Mouse (Mus musculus): ENCODE data around the gene Tent5a. TPM values are rescaled to one million over a fixed set of nuclear protein-coding genes. Genes with fewer than 3 reads are reported as not detected.

Tent5a gene
- polyA plus RNA-seq (2016; fragmentation: Nextera tagmentation; extraction: Ambion mirVana), result 5.3 and 5.8 TPM in 2 replicates

DNA sequence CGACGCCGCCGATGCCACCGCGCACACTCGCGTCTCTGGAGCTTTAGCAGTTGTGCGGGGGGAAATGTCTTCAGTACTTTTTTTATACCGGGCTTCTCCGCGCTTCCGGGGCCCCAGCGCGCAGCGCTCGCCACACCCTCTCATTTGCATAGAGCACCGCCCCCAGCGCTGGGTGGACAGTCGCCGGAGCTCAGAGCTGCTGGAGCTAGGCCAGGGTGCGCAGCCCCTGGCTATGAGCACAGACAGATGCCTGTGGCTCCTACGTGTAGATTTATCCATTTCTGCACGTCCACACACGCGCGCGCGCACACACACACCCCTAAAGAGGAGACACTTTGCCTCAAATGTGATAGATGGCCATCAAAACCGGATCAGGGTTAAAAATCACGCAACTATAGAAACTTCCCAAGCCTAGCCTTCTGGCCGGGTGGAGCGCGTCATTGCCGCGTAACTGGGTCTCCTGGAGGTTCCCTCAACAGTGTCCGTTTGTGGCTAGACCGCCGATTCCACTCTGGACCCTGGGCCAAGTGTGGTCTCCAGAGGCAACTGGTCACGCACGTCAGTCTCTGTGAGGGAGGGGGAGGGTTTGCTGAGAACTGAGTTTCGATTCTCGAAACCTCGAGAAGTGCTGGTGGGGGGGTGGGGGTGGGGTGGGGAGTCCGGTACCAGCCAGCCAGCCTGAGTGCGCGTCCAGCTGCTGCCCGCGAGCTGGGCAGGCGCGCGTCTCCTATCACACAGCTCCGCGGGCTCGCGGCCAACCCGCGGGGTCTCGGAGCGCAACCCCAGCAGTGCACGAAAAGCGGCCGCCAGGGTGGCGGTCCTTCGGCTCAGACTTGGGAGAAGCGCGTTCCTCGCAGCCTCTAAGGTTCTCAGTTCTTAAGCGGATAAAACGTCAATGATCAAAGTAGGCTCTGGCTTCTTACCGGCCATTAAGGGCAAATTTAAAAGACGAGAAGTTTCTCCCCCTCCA, at the start of gene Tent5a:
Tent5a (minus strand) TSS at position 107 of the 970 bp plus-strand sequence.
- Histone ChIP-seq H3K27me3 (ENCODE audit: insufficient read depth, poor library complexity, severe bottlenecking) (0 out of 2 replicates have a peak, but pooled peaks cover 12% of the 10 kb centered on the region), H3K4me1 (0 out of 2 replicates have a peak, but pooled peaks cover 5% of the 10 kb centered on the region), H3K9me3 (no peaks in the 10 kb centered on the region), H3K4me3 (peak within 1 kb of the TSS; percentile 85), H3K36me3 (no peaks in the 10 kb centered on the region), H3K27ac (peak within 1 kb of the TSS; percentile 90)
- DNase-seq (ENCODE audit: low spot score), result peak; percentile 94
- under 1% methylated on average over 72 of the region's 72 CpGs for WGBS

DNA sequence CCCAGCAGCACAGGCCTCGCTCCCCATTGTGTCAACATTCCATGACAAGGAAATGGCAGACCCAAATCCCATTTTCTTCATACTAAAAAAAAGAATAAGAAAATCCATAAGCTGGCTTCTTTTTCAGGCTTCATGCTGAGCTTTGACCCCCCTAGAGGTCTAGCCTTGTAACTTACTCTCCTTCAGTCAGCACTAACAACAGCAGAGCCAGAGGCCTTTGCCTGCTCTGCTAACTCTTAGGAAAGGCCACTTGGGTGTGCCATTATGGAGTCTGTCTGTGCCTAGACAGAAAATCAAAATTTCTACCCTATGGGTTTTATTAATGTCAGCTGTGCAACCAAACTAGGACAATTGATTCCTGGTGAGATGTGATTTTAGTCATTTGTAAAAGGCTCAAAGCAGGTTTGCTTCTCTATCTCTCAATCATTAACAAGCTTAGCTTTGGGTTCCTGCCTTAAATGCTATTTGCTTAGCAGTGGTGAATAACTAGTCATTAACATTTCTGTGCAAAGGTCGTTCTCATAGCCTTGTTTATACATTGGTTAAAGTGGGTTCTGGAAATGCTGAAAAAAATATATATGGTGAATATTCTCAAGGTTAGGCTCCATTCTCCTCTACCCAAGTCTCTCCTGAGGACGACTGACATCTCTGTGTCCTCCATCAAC, 49.6 kb upstream of the Tent5a start:
- DNase-seq (ENCODE audit: low spot score), result no peak
- Histone ChIP-seq H3K27me3 (ENCODE audit: insufficient read depth, poor library complexity, severe bottlenecking) (no peaks in the 10 kb centered on the region), H3K36me3 (no peaks in the 10 kb centered on the region), H3K4me3 (no peak overlapping the region), H3K4me1 (peaks cover 9% of the 10 kb centered on the region; the same call in 1 of the 2 replicates), H3K9me3 (no peaks in the 10 kb centered on the region), H3K27ac (no peak overlapping the region)
- 82% methylated on average over 3 of the region's 3 CpGs for WGBS

DNA sequence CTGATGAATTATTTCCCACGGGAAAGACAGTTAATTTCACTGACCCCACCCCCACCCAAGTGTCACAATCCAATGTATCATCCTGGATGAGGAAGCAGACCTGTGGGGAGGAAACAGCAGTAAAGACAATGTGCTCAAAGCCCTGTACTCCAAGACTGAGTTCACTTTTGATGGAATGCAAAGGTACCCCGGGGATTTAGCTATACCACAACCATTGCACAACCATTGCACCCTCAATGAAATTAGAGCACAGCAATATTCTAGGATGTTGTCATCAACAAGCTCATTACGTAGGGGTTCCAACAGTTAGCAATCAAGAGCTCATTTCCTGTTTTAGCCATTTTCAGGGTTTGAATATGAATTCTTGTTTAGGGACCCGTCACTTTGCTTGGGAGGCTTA, 48.0 kb upstream of the Tent5a start:
- Histone ChIP-seq H3K4me1 (peaks cover 9% of the 10 kb centered on the region; the same call in 1 of the 2 replicates), H3K27me3 (ENCODE audit: insufficient read depth, poor library complexity, severe bottlenecking) (no peaks in the 10 kb centered on the region), H3K9me3 (no peaks in the 10 kb centered on the region), H3K4me3 (no peak overlapping the region), H3K36me3 (no peaks in the 10 kb centered on the region), H3K27ac (no peak overlapping the region)
- WGBS, result 76% methylated on average over 4 of the region's 4 CpGs
- no peak for DNase-seq (ENCODE audit: low spot score)

DNA sequence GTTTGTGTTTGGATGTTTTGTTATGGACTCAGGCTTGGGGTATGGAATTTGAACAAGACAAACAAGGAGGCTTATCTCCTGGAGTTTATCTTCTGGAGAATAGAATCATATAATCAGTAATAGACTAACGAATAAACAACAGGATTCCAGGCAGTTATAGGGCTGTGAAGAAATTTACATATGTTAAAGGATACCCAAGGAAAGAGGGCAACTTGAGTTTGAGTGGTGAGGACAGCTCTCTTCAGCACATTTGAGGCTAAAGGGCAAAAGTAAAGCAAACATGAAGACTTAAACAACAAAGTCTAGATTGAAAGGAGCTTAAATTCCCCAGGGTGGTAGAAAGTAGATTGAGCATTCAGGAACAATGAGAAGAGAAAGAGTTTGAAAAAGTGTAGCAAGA, 44.9 kb upstream of the Tent5a start:
- WGBS, result 48% methylated on average over 1 of the region's 1 CpGs
- H3K4me3 ChIP-seq, result no peak overlapping the region

DNA sequence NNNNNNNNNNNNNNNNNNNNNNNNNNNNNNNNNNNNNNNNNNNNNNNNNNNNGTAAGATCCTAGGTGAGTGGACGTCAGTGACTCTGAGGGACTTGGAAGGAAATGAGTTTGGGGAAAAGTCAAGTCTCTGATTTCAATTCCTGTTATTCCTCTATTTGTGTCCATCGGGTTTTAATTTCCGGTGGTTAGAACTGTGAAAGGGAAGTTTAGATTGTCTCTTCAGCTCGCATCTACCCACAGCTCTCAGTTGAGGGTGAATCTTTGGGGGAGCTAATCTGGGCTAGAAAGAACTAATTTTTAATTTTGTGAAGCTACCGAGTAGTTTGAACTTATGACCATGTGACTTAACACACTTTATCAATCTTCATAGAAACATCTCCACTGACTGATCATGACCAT, 42.4 kb upstream of the Tent5a start:
- no peak overlapping the region for H3K4me3 ChIP-seq
- 81% methylated on average over 5 of the region's 5 CpGs for WGBS
- H3K4me1 ChIP-seq, result peaks cover under 1% of the 10 kb centered on the region; the same call in 1 of the 2 replicates
- no peaks in the 10 kb centered on the region for H3K36me3 ChIP-seq
- no peaks in the 10 kb centered on the region for H3K9me3 ChIP-seq
- no peak for DNase-seq (ENCODE audit: low spot score)
- H3K27me3 ChIP-seq (ENCODE audit: insufficient read depth, poor library complexity, severe bottlenecking), result no peaks in the 10 kb centered on the region
- no peak overlapping the region for H3K27ac ChIP-seq

More for the DNA sequence above, 44.9 kb upstream of the Tent5a start:
- Histone ChIP-seq H3K36me3 (no peaks in the 10 kb centered on the region), H3K9me3 (no peaks in the 10 kb centered on the region), H3K4me1 (peaks cover 9% of the 10 kb centered on the region; the same call in 1 of the 2 replicates), H3K27me3 (ENCODE audit: insufficient read depth, poor library complexity, severe bottlenecking) (no peaks in the 10 kb centered on the region), H3K27ac (no peak overlapping the region)
- no peak for DNase-seq (ENCODE audit: low spot score)

DNA sequence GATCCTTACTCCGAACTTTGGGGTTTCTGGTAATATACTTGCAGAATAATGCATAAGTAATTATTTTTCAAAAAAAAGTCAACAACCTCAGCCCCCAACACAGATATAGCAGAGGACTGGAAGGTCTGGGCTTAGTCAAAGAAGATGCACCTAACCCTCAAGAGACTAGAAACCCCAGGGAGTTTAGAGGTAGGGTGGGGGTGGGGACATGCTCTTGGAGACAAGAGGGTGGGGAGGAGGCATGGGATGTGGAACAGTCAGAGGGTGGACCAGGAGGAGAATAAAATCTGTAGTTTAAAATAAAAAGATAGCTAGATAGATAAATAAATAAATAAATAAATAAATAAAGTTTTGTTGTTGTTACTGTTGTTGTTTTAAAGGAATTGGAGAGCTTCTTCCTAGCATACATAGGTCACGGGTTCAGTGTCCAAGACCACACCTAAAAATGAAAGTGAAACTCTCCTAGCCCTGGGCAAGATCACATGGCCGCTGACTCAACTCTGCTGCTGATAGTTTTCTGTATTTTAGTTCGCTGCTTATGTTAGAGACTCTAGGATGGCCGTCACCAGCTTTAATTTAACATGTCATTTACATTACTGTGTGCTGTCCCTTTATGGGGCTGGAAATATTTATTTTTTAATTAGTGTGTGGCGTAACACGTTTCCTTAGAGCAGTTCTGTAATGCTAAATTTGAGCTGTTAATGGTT, 30.2 kb upstream of the Tent5a start:
- 86% methylated on average over 7 of the region's 7 CpGs for WGBS
- no peaks in the 10 kb centered on the region for H3K27me3 ChIP-seq (ENCODE audit: insufficient read depth, poor library complexity, severe bottlenecking)

DNA sequence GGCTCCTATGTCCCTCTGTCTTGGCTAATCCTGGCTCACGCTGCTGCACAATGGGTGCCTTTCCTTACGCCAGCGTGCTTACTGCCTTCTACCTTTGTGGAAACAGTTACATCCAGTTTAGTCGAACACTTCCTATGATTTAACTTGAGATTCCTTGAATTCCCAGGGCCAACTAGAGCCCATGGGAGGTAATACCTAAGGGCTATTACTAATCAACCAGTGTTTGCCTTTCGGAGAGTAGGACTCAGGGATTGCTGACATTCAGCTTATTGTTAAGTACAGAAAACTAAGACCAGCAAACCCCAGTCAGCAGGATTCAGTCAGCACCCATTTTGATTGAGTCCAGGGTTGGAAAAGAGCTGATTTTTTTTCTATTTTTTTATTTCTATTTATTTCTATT, 28.4 kb upstream of the Tent5a start:
- no peak for DNase-seq (ENCODE audit: low spot score)
- H3K27me3 ChIP-seq (ENCODE audit: insufficient read depth, poor library complexity, severe bottlenecking), result no peaks in the 10 kb centered on the region
- WGBS, result 81% methylated on average over 5 of the region's 5 CpGs
- H3K4me1 ChIP-seq, result no peaks in the 10 kb centered on the region
- no peak overlapping the region for H3K4me3 ChIP-seq
- H3K36me3 ChIP-seq, result no peaks in the 10 kb centered on the region
- no peak overlapping the region for H3K27ac ChIP-seq
- H3K9me3 ChIP-seq, result no peaks in the 10 kb centered on the region

More for the DNA sequence above, 30.2 kb upstream of the Tent5a start:
- H3K36me3 ChIP-seq, result no peaks in the 10 kb centered on the region
- H3K4me1 ChIP-seq, result no peaks in the 10 kb centered on the region
- no peaks in the 10 kb centered on the region for H3K9me3 ChIP-seq
- no peak overlapping the region for H3K4me3 ChIP-seq
- no peak overlapping the region for H3K27ac ChIP-seq
- DNase-seq (ENCODE audit: low spot score), result no peak

DNA sequence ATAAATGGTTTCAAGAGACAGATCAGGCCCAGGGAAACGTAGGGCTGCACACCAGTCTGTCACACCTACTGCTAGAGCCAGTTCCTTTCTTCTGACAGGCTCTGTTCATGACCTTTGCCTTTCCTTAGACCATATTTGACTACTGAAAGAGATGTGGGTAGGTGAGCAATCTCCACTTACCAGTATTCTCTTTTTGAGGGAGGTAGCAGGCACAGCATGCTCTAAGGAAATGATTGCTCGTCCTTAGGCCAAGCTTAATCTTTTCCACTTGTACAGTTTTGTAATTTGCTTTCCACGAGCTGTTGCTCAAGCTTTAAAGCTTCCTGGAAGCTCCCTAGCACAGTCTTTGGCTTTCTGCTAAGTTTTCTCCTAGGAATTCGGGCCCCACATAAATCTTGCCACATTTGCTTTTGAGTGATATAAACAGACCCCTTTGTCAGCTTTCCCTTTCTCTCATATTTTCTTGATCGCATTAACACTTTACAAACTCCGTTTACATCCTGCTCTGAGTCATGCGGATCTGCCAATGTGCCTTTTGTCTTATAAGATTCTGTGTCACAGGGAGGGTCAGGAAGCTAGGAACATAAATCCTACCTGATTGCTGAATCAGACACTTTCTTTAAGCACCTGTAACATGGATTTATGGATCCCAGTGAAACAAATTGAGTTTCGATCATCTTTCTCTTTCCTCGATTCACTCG, 20.8 kb upstream of the Tent5a start:
- no peak overlapping the region for H3K27ac ChIP-seq
- WGBS, result 87% methylated on average over 10 of the region's 10 CpGs
- H3K36me3 ChIP-seq, result no peaks in the 10 kb centered on the region
- no peaks in the 10 kb centered on the region for H3K9me3 ChIP-seq
- DNase-seq (ENCODE audit: low spot score), result no peak
- H3K4me3 ChIP-seq, result no peak overlapping the region
- no peaks in the 10 kb centered on the region for H3K27me3 ChIP-seq (ENCODE audit: insufficient read depth, poor library complexity, severe bottlenecking)
- no peaks in the 10 kb centered on the region for H3K4me1 ChIP-seq

DNA sequence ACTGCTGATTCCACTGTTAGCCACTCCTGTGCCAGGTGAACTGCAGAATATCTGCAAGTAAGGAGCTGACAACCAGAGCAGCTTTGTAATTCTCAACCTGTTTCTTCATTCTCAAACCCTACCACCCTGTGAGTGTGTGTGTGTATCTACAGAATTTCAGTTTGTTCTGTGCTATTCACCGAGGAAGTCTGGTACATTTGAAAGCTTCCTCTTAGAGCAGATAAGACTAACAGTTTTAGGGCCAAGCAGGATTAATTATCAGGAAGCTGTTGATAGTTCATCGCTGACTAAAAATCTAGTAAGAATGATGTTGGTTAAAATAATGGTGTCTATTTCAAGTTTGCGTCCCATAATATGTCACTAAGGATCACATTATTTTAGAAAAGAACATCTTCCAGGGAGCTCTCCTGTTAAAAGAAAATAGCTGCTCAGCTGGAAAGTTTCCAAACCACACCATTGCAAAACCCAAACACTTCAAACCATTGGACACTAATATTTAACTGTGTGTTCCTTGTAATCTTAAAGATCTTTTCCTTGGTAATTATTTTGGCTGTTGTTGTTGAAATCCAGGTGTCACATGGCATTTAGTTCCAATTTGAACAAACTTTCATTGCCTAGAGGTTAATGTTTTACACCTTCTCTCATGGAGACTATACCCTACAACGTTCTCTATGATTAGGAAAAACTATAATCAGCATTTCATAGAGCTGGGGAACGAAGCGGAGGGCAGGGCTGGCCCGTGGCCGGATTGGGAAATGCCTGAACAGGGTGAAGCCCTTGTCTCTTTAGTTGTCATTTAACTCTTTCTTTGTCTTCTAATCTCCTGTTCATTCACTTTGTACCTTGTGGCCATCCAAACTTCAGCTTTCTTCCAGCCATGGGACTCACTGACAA, 16.0 kb upstream of the Tent5a start:
- Histone ChIP-seq H3K9me3 (no peaks in the 10 kb centered on the region), H3K27me3 (ENCODE audit: insufficient read depth, poor library complexity, severe bottlenecking) (no peaks in the 10 kb centered on the region), H3K4me1 (0 out of 2 replicates have a peak, but pooled peaks cover 3% of the 10 kb centered on the region), H3K4me3 (no peak overlapping the region), H3K27ac (no peak overlapping the region), H3K36me3 (no peaks in the 10 kb centered on the region)
- DNase-seq (ENCODE audit: low spot score), result no peak
- 60% methylated on average over 8 of the region's 8 CpGs for WGBS

DNA sequence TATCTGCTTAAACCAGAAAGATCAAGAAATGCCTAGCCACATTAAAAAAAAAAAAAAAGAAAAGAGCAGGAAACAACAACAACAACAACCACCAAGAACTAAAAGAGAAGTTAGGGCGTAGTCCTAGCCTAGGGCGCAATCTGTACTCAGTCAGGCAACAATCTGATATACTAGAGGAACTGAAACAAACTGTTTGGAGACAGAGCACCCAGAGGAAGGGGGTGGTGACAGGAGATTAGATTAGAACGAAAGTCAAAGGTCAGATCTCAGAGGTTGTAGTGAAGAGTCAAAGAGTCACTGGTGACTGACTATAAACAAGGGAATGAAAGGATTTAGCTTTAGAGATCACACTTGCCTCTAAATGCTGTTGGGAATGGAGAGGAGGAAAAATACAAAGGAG, 13.2 kb upstream of the Tent5a start:
- Histone ChIP-seq H3K9me3 (no peaks in the 10 kb centered on the region), H3K27ac (no peak overlapping the region), H3K4me3 (no peak overlapping the region), H3K36me3 (no peaks in the 10 kb centered on the region), H3K27me3 (ENCODE audit: insufficient read depth, poor library complexity, severe bottlenecking) (no peaks in the 10 kb centered on the region), H3K4me1 (0 out of 2 replicates have a peak, but pooled peaks cover 3% of the 10 kb centered on the region)
- WGBS, result 25% methylated on average over 3 of the region's 3 CpGs
- DNase-seq (ENCODE audit: low spot score), result no peak

DNA sequence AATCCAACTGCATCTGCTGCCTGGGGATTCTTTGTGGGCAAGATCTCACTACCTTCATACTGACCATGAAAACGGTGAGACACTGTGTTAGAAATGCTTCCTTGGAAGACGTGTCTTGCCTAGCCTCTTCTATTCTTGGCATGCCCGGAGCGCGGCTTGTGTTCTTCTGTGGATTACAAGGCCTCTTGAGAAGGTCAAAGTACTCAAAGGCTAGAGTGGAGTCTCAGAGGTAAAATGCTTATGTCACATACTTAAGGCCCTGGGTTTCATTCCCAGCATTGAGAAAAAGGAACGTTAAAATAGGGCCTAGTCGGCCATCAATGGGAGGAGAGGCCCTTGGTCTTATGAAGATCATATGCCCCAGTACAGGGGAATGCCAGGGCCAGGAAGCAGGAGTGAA, 8.9 kb upstream of the Tent5a start:
- Histone ChIP-seq H3K36me3 (no peaks in the 10 kb centered on the region), H3K4me1 (0 out of 2 replicates have a peak, but pooled peaks cover 3% of the 10 kb centered on the region), H3K9me3 (no peaks in the 10 kb centered on the region), H3K27ac (no peak overlapping the region), H3K27me3 (ENCODE audit: insufficient read depth, poor library complexity, severe bottlenecking) (no peaks in the 10 kb centered on the region), H3K4me3 (no peak overlapping the region)
- 73% methylated on average over 7 of the region's 7 CpGs for WGBS
- DNase-seq (ENCODE audit: low spot score), result no peak
